Mouse (Mus musculus): ENCODE measurements around the gene Slc29a2. TPM values are rescaled to one million over a fixed set of nuclear protein-coding genes. Genes with fewer than 3 reads are reported as not detected.

Slc29a2 gene
- polyA plus RNA-seq, 1 experiment from 2014 or later, result 8.7 TPM

- Histone ChIP-seq H3K9ac (peak overlapping the region; percentile 6), H3K36me3 (no peaks in the 10 kb centered on the region), H3K9me3 (replicated peaks) (no peaks in the 10 kb centered on the region), H3K27me3 (replicated peaks) (peaks cover 32% of the 10 kb centered on the region), H3K4me2 (peak overlapping the region; percentile 96), H3K27ac (ENCODE audit: poor library complexity, severe bottlenecking) (no peak overlapping the region), H3K4me1 (replicated peaks) (peaks cover 65% of the 10 kb centered on the region), H3K4me3 (no peak overlapping the region; the same call in 1 of the 2 replicates)
- ATAC-seq (ENCODE audit: insufficient number of reproducible peaks, low FRiP score), result no peak
- 76% methylated on average over 7 of the region's 7 CpGs for WGBS
Observed at GRCm38 (mm10) chr19:5069978-5070377, 46.3 kb downstream of the Slc29a2 start.

DNA sequence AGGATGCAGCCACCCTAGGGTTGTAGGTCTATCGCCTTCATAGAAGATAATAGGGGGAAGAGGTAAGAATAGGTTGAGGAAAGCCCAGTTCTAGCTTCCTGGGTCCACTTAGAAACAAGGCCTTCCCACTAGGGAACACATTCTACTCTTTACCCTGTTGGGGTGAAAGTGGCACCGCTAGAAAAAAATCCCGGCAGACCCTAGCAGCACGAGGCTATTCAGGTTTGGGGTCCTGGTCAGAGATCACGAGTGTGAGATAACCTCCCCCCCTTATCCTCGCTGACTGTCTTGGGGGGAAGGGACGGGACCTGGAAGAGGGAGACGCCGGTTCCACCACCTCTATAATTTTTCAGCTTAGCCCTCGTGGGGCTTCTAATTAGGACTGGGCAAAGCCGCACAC, 47.4 kb downstream of the Slc29a2 start:
- Histone ChIP-seq H3K4me3 (peak overlapping the region; percentile 48), H3K36me3 (no peaks in the 10 kb centered on the region), H3K27ac (ENCODE audit: poor library complexity, severe bottlenecking) (peak overlapping the region; percentile 59), H3K9me3 (replicated peaks) (no peaks in the 10 kb centered on the region), H3K9ac (peak overlapping the region; percentile 27; the same call in 1 of the 2 replicates), H3K4me2 (peak overlapping the region; percentile 96), H3K27me3 (replicated peaks) (peaks cover 33% of the 10 kb centered on the region), H3K4me1 (replicated peaks) (peaks cover 58% of the 10 kb centered on the region)
- no peak for ATAC-seq (ENCODE audit: insufficient number of reproducible peaks, low FRiP score)
- 12% methylated on average over 11 of the region's 11 CpGs for WGBS

- under 1% methylated on average over 40 of the region's 40 CpGs for WGBS
Observed at GRCm38 (mm10) chr19:5071545-5072369, 48.1 kb downstream of the Slc29a2 start.

GRCm38 (mm10) chr19:5072389-5073019, 48.8 kb downstream of the Slc29a2 start:
- Histone ChIP-seq H3K9ac (peak overlapping the region; percentile 27; the same call in 1 of the 2 replicates), H3K9me3 (replicated peaks) (no peaks in the 10 kb centered on the region), H3K4me3 (peak overlapping the region; percentile 48), H3K36me3 (no peaks in the 10 kb centered on the region), H3K4me2 (peak overlapping the region; percentile 96), H3K27ac (ENCODE audit: poor library complexity, severe bottlenecking) (peak overlapping the region; percentile 46), H3K27me3 (replicated peaks) (peaks cover 33% of the 10 kb centered on the region), H3K4me1 (replicated peaks) (peaks cover 49% of the 10 kb centered on the region)
- peak; percentile 10; the same call in 1 of the 2 replicates for ATAC-seq (ENCODE audit: insufficient number of reproducible peaks, low FRiP score)
- WGBS, result 2% methylated on average over 20 of the region's 20 CpGs

More at GRCm38 (mm10) chr19:5071545-5072369, 48.1 kb downstream of the Slc29a2 start:
- Histone ChIP-seq H3K9ac (peak overlapping the region; percentile 27), H3K27me3 (replicated peaks) (peaks cover 33% of the 10 kb centered on the region), H3K4me2 (peak overlapping the region; percentile 96), H3K27ac (ENCODE audit: poor library complexity, severe bottlenecking) (peak overlapping the region; percentile 59), H3K4me1 (replicated peaks) (peaks cover 57% of the 10 kb centered on the region), H3K9me3 (replicated peaks) (no peaks in the 10 kb centered on the region), H3K36me3 (no peaks in the 10 kb centered on the region), H3K4me3 (peak overlapping the region; percentile 48)
- ATAC-seq (ENCODE audit: insufficient number of reproducible peaks, low FRiP score), result peak; percentile 79

- peaks cover 45% of the 10 kb centered on the region for H3K4me1 ChIP-seq (replicated peaks)
- 2% methylated on average over 15 of the region's 15 CpGs for WGBS
- H3K4me2 ChIP-seq, result peak overlapping the region; percentile 96
- H3K9ac ChIP-seq, result no peak overlapping the region
- H3K27ac ChIP-seq (ENCODE audit: poor library complexity, severe bottlenecking), result 0 out of 2 replicates have a peak overlapping the region, but pooled peaks have one; percentile 18
- no peaks in the 10 kb centered on the region for H3K9me3 ChIP-seq (replicated peaks)
- H3K4me3 ChIP-seq, result peak overlapping the region; percentile 48
- H3K27me3 ChIP-seq (replicated peaks), result peaks cover 33% of the 10 kb centered on the region
- H3K36me3 ChIP-seq, result no peaks in the 10 kb centered on the region
- no peak for ATAC-seq (ENCODE audit: insufficient number of reproducible peaks, low FRiP score)
Observed at GRCm38 (mm10) chr19:5073028-5073427, 49.4 kb downstream of the Slc29a2 start.

- no peak overlapping the region for H3K4me3 ChIP-seq
- H3K9ac ChIP-seq, result no peak overlapping the region
- peaks cover 32% of the 10 kb centered on the region for H3K27me3 ChIP-seq (replicated peaks)
- H3K4me1 ChIP-seq (replicated peaks), result peaks cover 40% of the 10 kb centered on the region
- H3K4me2 ChIP-seq, result no peak overlapping the region
- 33% methylated on average over 5 of the region's 5 CpGs for WGBS
- H3K27ac ChIP-seq (ENCODE audit: poor library complexity, severe bottlenecking), result no peak overlapping the region
- H3K36me3 ChIP-seq, result no peaks in the 10 kb centered on the region
- no peaks in the 10 kb centered on the region for H3K9me3 ChIP-seq (replicated peaks)
- ATAC-seq (ENCODE audit: insufficient number of reproducible peaks, low FRiP score), result no peak
Observed at GRCm38 (mm10) chr19:5073518-5073917, 49.9 kb downstream of the Slc29a2 start.

DNA sequence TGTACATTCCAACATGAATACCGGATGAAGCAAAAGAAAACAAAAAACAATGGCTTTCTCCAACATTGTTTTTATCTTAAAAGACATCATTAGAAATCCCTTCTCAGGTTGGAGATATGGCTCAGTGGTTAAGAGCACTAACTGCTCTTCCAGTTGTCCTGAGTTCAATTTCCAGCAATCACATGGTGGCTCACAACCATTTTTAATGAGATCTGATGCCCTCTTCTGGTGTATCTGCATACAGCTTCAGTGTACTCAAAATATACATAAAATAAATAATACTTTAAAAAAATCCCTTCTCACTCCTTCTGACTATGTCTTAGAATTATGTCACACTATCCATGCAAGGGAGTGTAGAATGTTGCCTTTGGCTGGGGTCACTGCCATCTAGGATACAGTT, 55.6 kb downstream of the Slc29a2 start:
- Histone ChIP-seq H3K9ac (no peak overlapping the region), H3K4me3 (no peak overlapping the region), H3K27me3 (replicated peaks) (peaks cover 53% of the 10 kb centered on the region), H3K9me3 (replicated peaks) (no peaks in the 10 kb centered on the region), H3K36me3 (no peaks in the 10 kb centered on the region), H3K4me1 (replicated peaks) (no peaks in the 10 kb centered on the region), H3K4me2 (no peak overlapping the region), H3K27ac (ENCODE audit: poor library complexity, severe bottlenecking) (no peak overlapping the region)
- ATAC-seq (ENCODE audit: insufficient number of reproducible peaks, low FRiP score), result no peak
- 84% methylated on average over 1 of the region's 1 CpGs for WGBS

Other genes with a start within 250 kb of the Slc29a2 start
- gene Rbm4, start 230.0 kb upstream of the Slc29a2 start, polyA plus RNA-seq (2016; fragmentation: Nextera tagmentation; extraction: Ambion mirVana), result 39.8 and 46.8 TPM in 2 replicates
- gene Gm21992, start 212.2 kb upstream of the Slc29a2 start, polyA plus RNA-seq (2016; fragmentation: Nextera tagmentation; extraction: Ambion mirVana), result 27.0 and 29.6 TPM in 2 replicates
- 59.8 and 64.5 TPM in 2 replicates for gene Rbm14, start 212.2 kb upstream of the Slc29a2 start, polyA plus RNA-seq (2016; fragmentation: Nextera tagmentation; extraction: Ambion mirVana)
- 33.9 and 34.5 TPM in 2 replicates for gene Ccs, start 184.5 kb upstream of the Slc29a2 start, polyA plus RNA-seq (2016; fragmentation: Nextera tagmentation; extraction: Ambion mirVana)
- 0.05 TPM in 1 of 2 replicates, not detected in the other for gene Ccdc87, start 184.5 kb upstream of the Slc29a2 start, polyA plus RNA-seq (2016; fragmentation: Nextera tagmentation; extraction: Ambion mirVana)
- 36.2 and 41.1 TPM in 2 replicates for gene Ctsf, start 168.7 kb upstream of the Slc29a2 start, polyA plus RNA-seq (2016; fragmentation: Nextera tagmentation; extraction: Ambion mirVana)
- gene Actn3, start 146.0 kb upstream of the Slc29a2 start, polyA plus RNA-seq (2016; fragmentation: Nextera tagmentation; extraction: Ambion mirVana), result 4.1 and 4.2 TPM in 2 replicates
- 9.6 TPM in 2 replicates for gene Zdhhc24, start 145.2 kb upstream of the Slc29a2 start, polyA plus RNA-seq (2016; fragmentation: Nextera tagmentation; extraction: Ambion mirVana)
- gene Bbs1, start 117.2 kb upstream of the Slc29a2 start, polyA plus RNA-seq (2016; fragmentation: Nextera tagmentation; extraction: Ambion mirVana), result 2.8 and 3.4 TPM in 2 replicates
- 108 and 110 TPM in 2 replicates for gene Dpp3, start 95.6 kb upstream of the Slc29a2 start, polyA plus RNA-seq (2016; fragmentation: Nextera tagmentation; extraction: Ambion mirVana)
- gene Peli3, start 80.7 kb upstream of the Slc29a2 start, polyA plus RNA-seq (2016; fragmentation: Nextera tagmentation; extraction: Ambion mirVana), result 0.46 and 0.92 TPM in 2 replicates
- gene Mrpl11, start 61.7 kb upstream of the Slc29a2 start, polyA plus RNA-seq (2016; fragmentation: Nextera tagmentation; extraction: Ambion mirVana), result 104 and 110 TPM in 2 replicates
- 0.08 and 0.13 TPM in 2 replicates for gene Npas4, start 33.5 kb upstream of the Slc29a2 start, polyA plus RNA-seq (2016; fragmentation: Nextera tagmentation; extraction: Ambion mirVana)
- 48.2 and 49.1 TPM in 2 replicates for gene B4gat1, start 15.0 kb downstream of the Slc29a2 start, polyA plus RNA-seq (2016; fragmentation: Nextera tagmentation; extraction: Ambion mirVana)
- 1.6 and 2.0 TPM in 2 replicates for gene AC124502.3, start 15.0 kb downstream of the Slc29a2 start, polyA plus RNA-seq (2016; fragmentation: Nextera tagmentation; extraction: Ambion mirVana)
- 28.1 and 28.3 TPM in 2 replicates for gene Brms1, start 17.5 kb downstream of the Slc29a2 start, polyA plus RNA-seq (2016; fragmentation: Nextera tagmentation; extraction: Ambion mirVana)
- gene Rin1, start 26.6 kb downstream of the Slc29a2 start, polyA plus RNA-seq (2016; fragmentation: Nextera tagmentation; extraction: Ambion mirVana), result 4.7 and 6.2 TPM in 2 replicates
- 21.4 and 23.0 TPM in 2 replicates for gene Cd248, start 44.2 kb downstream of the Slc29a2 start, polyA plus RNA-seq (2016; fragmentation: Nextera tagmentation; extraction: Ambion mirVana)
- 4.4 TPM in 2 replicates for gene Tmem151a, start 61.7 kb downstream of the Slc29a2 start, polyA plus RNA-seq (2016; fragmentation: Nextera tagmentation; extraction: Ambion mirVana)
- 76.0 and 82.8 TPM in 2 replicates for gene Yif1a, start 64.7 kb downstream of the Slc29a2 start, polyA plus RNA-seq (2016; fragmentation: Nextera tagmentation; extraction: Ambion mirVana)
- 5.9 and 7.0 TPM in 2 replicates for gene Cnih2, start 74.7 kb downstream of the Slc29a2 start, polyA plus RNA-seq (2016; fragmentation: Nextera tagmentation; extraction: Ambion mirVana)
- gene Rab1b, start 83.2 kb downstream of the Slc29a2 start, polyA plus RNA-seq (2016; fragmentation: Nextera tagmentation; extraction: Ambion mirVana), result 218 and 226 TPM in 2 replicates
- gene Klc2, start 94.7 kb downstream of the Slc29a2 start, polyA plus RNA-seq (2016; fragmentation: Nextera tagmentation; extraction: Ambion mirVana), result 24.0 and 28.6 TPM in 2 replicates
- gene Pacs1, start 249.3 kb downstream of the Slc29a2 start, polyA plus RNA-seq (2016; fragmentation: Nextera tagmentation; extraction: Ambion mirVana), result 27.9 and 28.4 TPM in 2 replicates

All from heart, embryonic 12.5 days (tissue).